Mouse (Mus musculus) embryonic facial prominence, embryonic 10.5 days (tissue): ENCODE measurements at regions not wholly inside any gene's neighbourhood (a gene's known extent, or its start where the extent isn't known, plus 50 kb on each side); places are given as distances from the start of the nearest gene placed in this dataset.

Experiments
- DNase-seq: peaks from one replicate; pipeline ENCODE4 v3.0.0-alpha.2; 2017; ENCODE audit warnings: low spot score
- H3K27ac ChIP-seq: fragments of 300-500 bp; sonication (generic); replicated peaks from 2 replicates; pipeline ENCODE4 v1.5.1; 2016; ENCODE audit warnings: mild to moderate bottlenecking
- H3K27me3 ChIP-seq: fragments of 300-500 bp; sonication (generic); replicated peaks from 2 replicates; pipeline ENCODE4 v1.6.1; 2016; ENCODE audit warnings: low read depth, mild to moderate bottlenecking; ENCODE audit not compliant: poor library complexity, severe bottlenecking
- H3K36me3 ChIP-seq: fragments of 300-500 bp; sonication (generic); replicated peaks from 2 replicates; pipeline ENCODE4 v1.6.1; 2016; ENCODE audit warnings: mild to moderate bottlenecking, moderate library complexity
- H3K4me1 ChIP-seq: fragments of 300-500 bp; sonication (generic); 2 replicates; pipeline ENCODE4 v1.6.1; 2016
- H3K4me3 ChIP-seq: fragments of 300-500 bp; sonication (generic); 2 replicates; pipeline ENCODE4 v1.5.1; 2016; ENCODE audit warnings: mild to moderate bottlenecking, moderate library complexity
- H3K9me3 ChIP-seq: fragments of 300-500 bp; sonication (generic); 2 replicates; pipeline ENCODE4 v1.6.1; 2016; ENCODE audit warnings: mild to moderate bottlenecking
- whole genome bisulfite sequencing: fragments of 180-500 bp; shearing (Covaris S2); methylation state at CpG from one replicate; pipeline ENCODE4 v1.1.7; 2016; 5-methylcytosine and 5-hydroxymethylcytosine counted together

DNA sequence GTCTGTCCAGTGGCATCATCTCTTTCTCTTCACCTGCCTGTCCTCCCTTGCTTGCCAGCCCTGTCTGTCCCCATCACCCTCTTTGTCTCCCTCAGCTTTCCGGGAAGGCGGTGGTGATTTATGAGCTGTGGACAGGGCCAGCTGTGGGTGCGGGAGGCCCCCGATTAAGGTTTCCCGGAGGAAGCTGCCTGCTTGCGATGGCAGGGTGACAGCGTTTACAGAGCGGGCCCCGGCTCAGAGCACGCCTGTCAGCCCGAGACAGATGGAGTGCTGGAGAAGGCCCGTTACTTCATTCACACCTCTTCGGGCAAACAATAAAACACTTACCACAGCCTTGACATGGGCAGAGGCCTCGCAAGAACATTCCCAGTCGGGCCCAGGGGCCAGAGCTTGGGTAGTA, 79.6 kb upstream of the Zbtb40 start:
- H3K27ac ChIP-seq = no peak overlapping the region; the same call in 1 of the 2 replicates
- H3K27me3 ChIP-seq = 0 out of 2 replicates have a peak, but pooled peaks cover 14% of the 10 kb centered on the region
- no peak for DNase-seq
- no peaks in the 10 kb centered on the region for H3K36me3 ChIP-seq
- peaks cover 6% of the 10 kb centered on the region; the same call in 1 of the 2 replicates for H3K4me1 ChIP-seq
- H3K9me3 ChIP-seq = no peaks in the 10 kb centered on the region
- WGBS = 76% methylated on average over 15 of the region's 15 CpGs
- no peak overlapping the region for H3K4me3 ChIP-seq

DNA sequence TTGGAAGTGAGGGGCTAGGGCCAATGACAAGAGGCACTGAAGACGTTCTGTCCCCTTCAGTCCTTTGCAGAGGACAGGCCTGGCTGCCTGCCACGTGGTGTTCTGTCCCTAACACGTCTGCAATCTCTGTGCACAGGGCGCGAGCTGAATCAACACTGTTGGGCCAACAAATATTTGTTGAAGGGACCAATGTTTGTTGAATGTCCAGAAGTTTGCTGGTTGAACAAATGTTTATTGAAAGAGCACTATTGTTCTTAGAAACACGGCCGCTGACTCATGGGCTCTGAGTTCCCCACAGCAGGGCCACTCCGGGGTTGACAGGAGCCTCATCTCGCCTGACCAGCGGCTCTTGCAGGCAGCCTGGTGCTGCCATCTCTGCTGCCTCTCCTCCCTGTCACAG, 73.1 kb upstream of the Zbtb40 start:
- H3K36me3 ChIP-seq = no peaks in the 10 kb centered on the region
- H3K27me3 ChIP-seq = peaks cover 26% of the 10 kb centered on the region
- no peaks in the 10 kb centered on the region for H3K9me3 ChIP-seq
- no peak overlapping the region for H3K27ac ChIP-seq
- DNase-seq = no peak
- H3K4me1 ChIP-seq = peaks cover 19% of the 10 kb centered on the region
- no peak overlapping the region for H3K4me3 ChIP-seq
- WGBS = 63% methylated on average over 10 of the region's 10 CpGs

GRCm38 (mm10) chr4:137120597-137120996, 72.0 kb upstream of the Zbtb40 start:
- 72% methylated on average over 7 of the region's 7 CpGs for WGBS
- H3K4me1 ChIP-seq = peaks cover 19% of the 10 kb centered on the region

GRCm38 (mm10) chr4:137118332-137118715, 69.7 kb upstream of the Zbtb40 start:
- no peak for DNase-seq
- WGBS = 17% methylated on average over 10 of the region's 10 CpGs
- H3K27ac ChIP-seq = peak overlapping the region; percentile 45

More at GRCm38 (mm10) chr4:137120597-137120996, 72.0 kb upstream of the Zbtb40 start:
- no peaks in the 10 kb centered on the region for H3K36me3 ChIP-seq
- no peak for DNase-seq
- H3K27ac ChIP-seq = no peak overlapping the region
- H3K9me3 ChIP-seq = no peaks in the 10 kb centered on the region
- H3K4me3 ChIP-seq = no peak overlapping the region
- H3K27me3 ChIP-seq = peaks cover 27% of the 10 kb centered on the region

GRCm38 (mm10) chr4:137117471-137118331, 69.1 kb upstream of the Zbtb40 start:
- peaks cover 19% of the 10 kb centered on the region for H3K4me1 ChIP-seq
- 1% methylated on average over 27 of the region's 27 CpGs for WGBS
- DNase-seq = peak; percentile 89
- peak overlapping the region; percentile 45 for H3K27ac ChIP-seq
- no peaks in the 10 kb centered on the region for H3K36me3 ChIP-seq
- H3K4me3 ChIP-seq = peak overlapping the region; percentile 53
- peaks cover 31% of the 10 kb centered on the region for H3K27me3 ChIP-seq
- no peaks in the 10 kb centered on the region for H3K9me3 ChIP-seq

More at GRCm38 (mm10) chr4:137118332-137118715, 69.7 kb upstream of the Zbtb40 start:
- Histone ChIP-seq H3K4me1 (peaks cover 19% of the 10 kb centered on the region), H3K27me3 (peaks cover 31% of the 10 kb centered on the region), H3K36me3 (no peaks in the 10 kb centered on the region), H3K4me3 (peak overlapping the region; percentile 53), H3K9me3 (no peaks in the 10 kb centered on the region)

DNA sequence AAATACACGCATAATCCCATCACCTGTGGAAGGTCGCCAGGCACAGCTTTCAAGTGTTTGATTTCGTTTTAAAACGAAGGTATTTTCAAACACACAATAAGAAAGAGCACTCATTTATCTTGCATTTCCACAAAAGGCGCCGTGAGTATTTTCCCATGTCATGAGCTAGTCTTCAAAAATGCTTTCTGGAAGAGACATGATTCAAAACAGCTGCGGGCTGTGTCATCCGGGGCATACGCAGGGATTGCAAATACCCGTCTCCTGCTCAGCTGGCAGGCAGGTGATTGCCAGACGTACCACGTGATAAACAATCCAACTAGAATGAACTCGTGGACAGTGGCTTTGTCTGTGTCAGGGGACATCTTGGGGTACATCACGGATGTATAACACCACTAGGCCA, 66.5 kb upstream of the Zbtb40 start:
- Histone ChIP-seq H3K27ac (no peak overlapping the region), H3K36me3 (no peaks in the 10 kb centered on the region), H3K9me3 (no peaks in the 10 kb centered on the region), H3K4me1 (peaks cover 19% of the 10 kb centered on the region), H3K4me3 (no peak overlapping the region), H3K27me3 (peaks cover 31% of the 10 kb centered on the region)
- DNase-seq = no peak
- WGBS = 86% methylated on average over 14 of the region's 14 CpGs

- no peaks in the 10 kb centered on the region for H3K9me3 ChIP-seq
- H3K27me3 ChIP-seq = peaks cover 4% of the 10 kb centered on the region; the same call in 1 of the 2 replicates
- no peaks in the 10 kb centered on the region for H3K36me3 ChIP-seq
- no peak for DNase-seq
- no peaks in the 10 kb centered on the region for H3K4me1 ChIP-seq
- H3K4me3 ChIP-seq = no peak overlapping the region
- 78% methylated on average over 10 of the region's 10 CpGs for WGBS
- H3K27ac ChIP-seq = no peak overlapping the region
These were observed 61.7 kb upstream of the Zbtb40 start for GRCm38 (mm10) chr4:137110276-137110675.

GRCm38 (mm10) chr4:137104447-137105044, 55.9 kb upstream of the Zbtb40 start:
- no peaks in the 10 kb centered on the region for H3K36me3 ChIP-seq
- no peak overlapping the region for H3K4me3 ChIP-seq
- H3K27me3 ChIP-seq = no peaks in the 10 kb centered on the region
- H3K9me3 ChIP-seq = no peaks in the 10 kb centered on the region
- peaks cover 16% of the 10 kb centered on the region for H3K4me1 ChIP-seq
- 62% methylated on average over 10 of the region's 10 CpGs for WGBS
- DNase-seq = peak; percentile 48
- peak overlapping the region; percentile 65 for H3K27ac ChIP-seq

DNA sequence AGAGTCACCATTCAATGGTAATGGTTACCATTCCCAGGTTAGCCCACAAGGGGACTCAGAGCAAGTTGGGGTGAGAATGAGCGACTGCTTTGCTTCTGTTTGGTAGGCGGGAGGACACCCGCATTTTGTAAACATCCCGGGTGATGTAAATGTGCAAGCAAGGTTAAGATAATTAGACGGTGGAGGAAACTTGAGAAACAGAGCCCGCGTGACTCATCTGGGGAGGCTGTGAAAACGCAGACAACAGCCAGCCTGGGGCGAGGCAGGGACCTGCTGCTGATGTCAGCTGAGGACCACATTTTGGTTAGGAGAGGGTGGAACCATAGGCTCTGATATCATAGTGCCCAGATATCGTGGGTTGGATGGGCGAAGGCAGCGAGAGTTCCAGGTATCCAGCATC, 52.6 kb upstream of the Zbtb40 start:
- Histone ChIP-seq H3K36me3 (no peaks in the 10 kb centered on the region), H3K27ac (no peak overlapping the region), H3K27me3 (no peaks in the 10 kb centered on the region), H3K4me1 (peaks cover 36% of the 10 kb centered on the region), H3K4me3 (no peak overlapping the region), H3K9me3 (no peaks in the 10 kb centered on the region)
- DNase-seq = no peak
- 90% methylated on average over 12 of the region's 12 CpGs for WGBS

DNA sequence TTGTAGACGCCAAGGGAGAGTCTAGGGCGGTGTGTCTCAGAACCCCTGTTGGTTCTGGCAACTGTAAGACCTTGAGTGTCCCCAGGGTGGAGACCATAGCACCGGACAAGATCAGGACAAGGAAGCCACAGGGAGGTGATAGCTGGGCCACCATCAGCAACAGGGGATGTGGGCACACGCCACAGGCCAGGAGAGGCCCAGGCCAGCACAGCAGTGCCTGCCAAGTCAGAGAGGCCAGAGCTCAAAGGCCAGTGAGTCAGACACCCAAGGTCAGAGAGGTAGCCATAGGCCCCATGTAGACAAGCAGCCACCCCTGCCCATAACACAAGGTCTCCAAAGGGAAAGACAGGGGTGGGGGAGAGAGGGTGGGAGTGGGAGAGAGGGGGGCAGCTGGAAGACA, 52.2 kb upstream of the Zbtb40 start:
- DNase-seq = no peak
- no peaks in the 10 kb centered on the region for H3K36me3 ChIP-seq
- H3K4me3 ChIP-seq = no peak overlapping the region
- WGBS = 93% methylated on average over 4 of the region's 4 CpGs
- no peak overlapping the region for H3K27ac ChIP-seq
- H3K27me3 ChIP-seq = no peaks in the 10 kb centered on the region
- H3K9me3 ChIP-seq = no peaks in the 10 kb centered on the region
- H3K4me1 ChIP-seq = peaks cover 36% of the 10 kb centered on the region
